Mouse (Mus musculus) liver, embryonic 13.5 days (tissue): Measurements from ENCODE around the gene Stag2. TPM values are rescaled to one million over a fixed set of nuclear protein-coding genes. Genes with fewer than 3 reads are reported as not detected.
A peak's percentile ranks its signal among the peaks of the same experiment; 100 is the strongest.

Experiments
- ATAC-seq: fragments of 200-750 bp; cut with Nextera tagmentation; 2 replicates; pipeline ENCODE4 v1.8.0; 2017; ENCODE audit warnings: low read depth, mild to moderate bottlenecking, moderate number of reproducible peaks, moderate library complexity
- DNase-seq: peaks from one replicate; pipeline ENCODE4 v3.0.0; 2022
- H3K27ac ChIP-seq: fragments of 300-500 bp; sonication (generic); 2 replicates; pipeline ENCODE4 v1.5.1; 2015; ENCODE audit warnings: moderate library complexity, mild to moderate bottlenecking, inconsistent platforms
- H3K27me3 ChIP-seq: fragments of 300-500 bp; sonication (generic); 2 replicates; pipeline ENCODE4 v1.6.1; 2015; ENCODE audit warnings: mild to moderate bottlenecking, inconsistent platforms
- H3K36me3 ChIP-seq: fragments of 300-500 bp; sonication (generic); 2 replicates; pipeline ENCODE4 v1.6.1; 2015; ENCODE audit warnings: mild to moderate bottlenecking, inconsistent platforms
- H3K4me1 ChIP-seq: fragments of 300-500 bp; sonication (generic); replicated peaks from 2 replicates; pipeline ENCODE4 v1.6.1; 2015; ENCODE audit warnings: inconsistent platforms
- H3K4me2 ChIP-seq: fragments of 300-500 bp; sonication (generic); 2 replicates; pipeline ENCODE4 v1.6.1; 2015; ENCODE audit warnings: inconsistent platforms, mild to moderate bottlenecking, moderate library complexity
- H3K4me3 ChIP-seq: fragments of 300-500 bp; sonication (generic); replicated peaks from 2 replicates; pipeline ENCODE4 v1.5.1; 2015; ENCODE audit warnings: mild to moderate bottlenecking, inconsistent platforms
- H3K9ac ChIP-seq: fragments of 300-500 bp; sonication (generic); 2 replicates; pipeline ENCODE4 v1.6.1; 2015; ENCODE audit warnings: mild to moderate bottlenecking, inconsistent platforms
- H3K9me3 ChIP-seq: fragments of 300-500 bp; sonication (generic); replicated peaks from 2 replicates; pipeline ENCODE4 v1.6.1; 2016; ENCODE audit warnings: inconsistent platforms
- WGBS: fragments of 180-500 bp; shearing (Covaris S2); methylation state at CpG from one replicate; pipeline ENCODE4 v1.1.7; 2015; ENCODE audit not compliant: insufficient replicate concordance; 5-methylcytosine and 5-hydroxymethylcytosine counted together
- polyA plus RNA-seq: library from polyadenylated mRNA; unstranded; fragments of >200 nt; fragmentation: Nextera tagmentation; extraction: Ambion mirVana; gene quantifications from 2 replicates; pipeline ENCODE4 v1.2.1, GENCODE M21; 2015

The Stag2 gene
- 28.2 and 37.9 TPM in 2 replicates for polyA plus RNA-seq

DNA sequence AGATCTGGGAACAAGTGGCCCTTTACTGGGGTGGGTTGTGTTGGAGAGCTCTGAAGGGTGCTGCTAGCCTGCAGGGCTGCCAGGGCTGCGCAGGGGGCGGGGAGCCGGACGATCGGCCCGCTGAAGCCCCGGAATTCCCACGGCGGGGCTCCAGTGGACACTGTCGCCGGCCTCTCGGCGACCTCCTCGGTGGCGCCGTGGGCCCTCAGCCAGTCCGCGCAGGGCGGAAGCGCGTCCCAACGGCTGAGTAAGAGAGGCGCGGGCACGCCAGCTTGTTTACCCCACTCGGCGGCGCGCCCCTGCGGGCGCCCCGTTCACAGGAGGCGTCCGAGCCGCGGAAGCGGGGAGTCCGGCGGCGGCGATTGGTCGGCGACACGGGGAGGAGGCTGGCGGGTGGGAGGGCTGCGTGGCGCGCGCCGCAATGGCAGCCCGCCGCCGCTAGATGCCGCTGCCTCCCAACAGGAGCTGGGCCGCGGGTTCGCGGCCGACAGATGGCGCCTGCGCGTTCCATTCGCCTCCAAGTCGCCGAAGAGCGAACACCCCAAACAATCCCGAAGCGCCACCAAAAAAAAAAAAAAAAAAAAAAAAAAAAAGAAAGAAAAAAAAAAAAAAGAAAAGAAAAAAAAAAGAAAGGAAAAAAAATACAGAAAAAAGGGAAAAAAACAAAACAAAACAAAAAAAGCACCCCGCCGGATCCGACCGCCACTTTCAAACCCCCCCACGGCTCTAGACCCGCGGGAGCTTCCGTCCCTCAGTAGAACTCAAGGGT is at the start of gene Stag2:
Gene Stag2, plus strand, starts transcription at position 530 of the 769 bp plus-strand sequence.
- peak within 1 kb of the TSS; percentile 93 for H3K9ac ChIP-seq
- peak within 1 kb of the TSS; percentile 73 for H3K4me3 ChIP-seq
- ATAC-seq (peak; percentile 85), DNase-seq (peak; percentile 80)
- peak within 1 kb of the TSS; percentile 70 for H3K4me2 ChIP-seq
- H3K27ac ChIP-seq = peak within 1 kb of the TSS; percentile 93
- WGBS = 7% methylated on average over 75 of the region's 76 CpGs
- H3K4me1 ChIP-seq = peaks cover 9% of the 10 kb centered on the region
- H3K27me3 ChIP-seq = no peaks in the 10 kb centered on the region
- no peaks in the 10 kb centered on the region for H3K36me3 ChIP-seq
- no peaks in the 10 kb centered on the region; the same call in 1 of the 2 replicates for H3K9me3 ChIP-seq

DNA sequence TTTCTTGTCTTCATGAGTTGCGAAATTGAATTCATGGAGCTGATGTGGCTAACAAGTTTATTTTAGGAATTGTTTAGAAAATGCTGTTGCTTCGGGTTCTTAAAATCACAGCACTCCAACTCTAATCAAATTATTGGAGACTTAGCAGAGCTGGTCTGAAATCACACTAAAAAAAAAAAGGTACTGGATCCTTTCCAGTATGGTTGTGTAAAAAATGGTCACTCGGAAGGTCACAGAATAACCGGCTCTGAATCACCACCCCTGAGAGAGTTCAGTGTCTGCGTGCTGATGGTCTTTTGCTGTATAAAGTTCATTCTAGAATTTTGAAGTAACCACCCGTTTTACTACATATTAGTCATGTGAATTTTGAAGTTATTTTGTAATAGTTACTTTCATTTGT is 42.0 kb upstream of the Stag2 start:
- no peak overlapping the region for H3K27ac ChIP-seq
- no peaks in the 10 kb centered on the region for H3K9me3 ChIP-seq
- H3K4me1 ChIP-seq = no peaks in the 10 kb centered on the region
- no peak for ATAC-seq
- H3K4me2 ChIP-seq = no peak overlapping the region
- no peak overlapping the region for H3K9ac ChIP-seq
- DNase-seq = no peak
- H3K27me3 ChIP-seq = no peaks in the 10 kb centered on the region
- WGBS = 86% methylated on average over 6 of the region's 6 CpGs
- peaks cover 39% of the 10 kb centered on the region for H3K36me3 ChIP-seq
- H3K4me3 ChIP-seq = no peak overlapping the region

DNA sequence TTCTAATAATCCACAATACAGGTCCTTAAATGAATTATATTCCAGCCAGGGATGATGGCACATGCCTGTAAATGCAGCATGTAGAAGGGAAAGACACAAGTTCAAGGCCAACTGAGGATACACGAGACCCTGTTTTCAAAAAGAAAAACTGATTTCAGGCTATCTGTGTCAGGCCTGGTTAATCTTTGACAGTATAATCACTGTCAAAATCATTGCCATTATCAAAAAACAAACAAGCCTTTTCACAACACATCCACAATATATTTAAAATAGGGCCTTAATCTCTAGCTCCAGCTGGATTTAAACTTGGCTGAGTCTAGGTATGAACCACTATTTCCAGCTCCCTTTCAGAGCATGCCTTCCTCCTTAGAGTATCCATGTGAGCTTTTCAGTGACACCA is 38.5 kb upstream of the Stag2 start:
- Histone ChIP-seq H3K9me3 (no peaks in the 10 kb centered on the region), H3K9ac (no peak overlapping the region), H3K4me3 (no peak overlapping the region), H3K4me2 (no peak overlapping the region), H3K27me3 (no peaks in the 10 kb centered on the region), H3K4me1 (no peaks in the 10 kb centered on the region), H3K36me3 (peaks cover 12% of the 10 kb centered on the region), H3K27ac (no peak overlapping the region)
- DNase-seq (no peak), ATAC-seq (no peak)
- 69% methylated on average over 1 of the region's 1 CpGs for WGBS

DNA sequence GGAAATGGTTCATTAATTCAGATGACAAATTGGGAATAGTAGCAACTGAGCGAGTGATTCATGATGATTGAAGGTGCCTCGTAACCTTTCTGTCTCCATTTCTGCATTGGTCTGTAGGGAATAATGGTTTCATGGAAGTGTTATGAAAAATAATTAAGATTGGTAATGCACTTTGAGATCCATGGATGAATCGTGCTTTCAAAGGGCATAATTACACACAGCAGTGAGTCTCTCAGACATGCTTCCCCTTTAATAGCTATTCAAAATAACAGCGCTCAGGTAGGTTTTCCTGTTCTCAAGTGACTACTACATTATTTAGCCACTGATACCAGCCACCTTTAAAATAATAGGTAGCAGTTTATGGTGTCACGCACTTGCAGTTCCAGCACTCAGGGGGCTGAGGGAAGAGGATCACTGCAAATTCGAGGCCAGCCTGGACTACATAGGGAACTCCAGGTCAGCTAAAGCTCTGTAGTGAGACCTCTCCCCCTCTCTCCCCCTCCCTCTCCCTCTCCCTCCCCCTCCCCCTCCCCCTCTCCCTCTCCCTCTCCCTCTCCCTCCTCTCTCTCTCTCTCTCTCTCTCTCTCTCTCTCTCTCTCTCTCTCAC is 29.6 kb upstream of the Stag2 start:
- WGBS = 71% methylated on average over 6 of the region's 6 CpGs
- H3K4me1 ChIP-seq = no peaks in the 10 kb centered on the region

DNA sequence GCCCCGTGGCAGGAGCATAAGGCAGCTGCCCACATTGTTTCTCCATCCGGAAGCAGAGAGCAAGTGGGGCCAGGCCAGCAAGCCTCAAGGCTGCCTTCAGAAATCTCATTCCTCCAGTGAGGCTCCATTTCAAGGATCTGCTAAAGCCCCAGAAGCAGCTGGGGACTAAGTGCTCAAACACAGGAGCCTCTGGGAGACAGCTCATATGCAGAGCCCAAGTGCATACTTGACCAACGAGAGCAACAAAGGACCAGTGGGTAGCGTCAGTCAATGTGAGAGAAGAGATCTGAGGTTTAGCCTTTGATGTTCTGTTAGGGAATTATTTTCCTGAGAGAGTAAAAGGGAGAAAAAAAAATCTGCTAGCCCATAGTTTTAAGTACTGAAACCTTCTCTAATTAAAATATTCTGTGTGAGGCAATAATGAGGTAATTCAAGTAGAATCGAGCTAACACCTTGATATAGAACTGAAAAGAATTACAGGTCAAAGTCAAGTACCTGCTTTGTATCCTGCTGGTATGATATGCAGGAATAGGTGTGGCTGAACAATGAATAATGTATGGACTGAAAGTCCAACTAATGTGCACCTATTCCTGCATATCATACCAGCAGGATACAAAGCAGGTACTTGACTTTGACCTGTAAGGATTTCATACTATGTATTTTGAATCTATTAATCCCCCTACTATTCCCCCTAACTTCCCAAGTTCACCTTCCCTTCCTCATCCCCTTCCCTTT is 24.0 kb upstream of the Stag2 start:
- H3K9ac ChIP-seq = no peak overlapping the region
- H3K4me3 ChIP-seq = no peak overlapping the region
- H3K4me1 ChIP-seq = no peaks in the 10 kb centered on the region
- no peak overlapping the region for H3K27ac ChIP-seq
- 63% methylated on average over 5 of the region's 5 CpGs for WGBS
- no peak overlapping the region for H3K4me2 ChIP-seq
- no peak for ATAC-seq
- no peaks in the 10 kb centered on the region for H3K36me3 ChIP-seq
- no peaks in the 10 kb centered on the region for H3K9me3 ChIP-seq
- H3K27me3 ChIP-seq = no peaks in the 10 kb centered on the region
- DNase-seq = no peak

More for the DNA sequence above, 29.6 kb upstream of the Stag2 start:
- Histone ChIP-seq H3K36me3 (no peaks in the 10 kb centered on the region), H3K9ac (no peak overlapping the region), H3K27me3 (no peaks in the 10 kb centered on the region), H3K27ac (no peak overlapping the region), H3K4me2 (no peak overlapping the region), H3K4me3 (no peak overlapping the region), H3K9me3 (no peaks in the 10 kb centered on the region)
- ATAC-seq (no peak), DNase-seq (no peak)

DNA sequence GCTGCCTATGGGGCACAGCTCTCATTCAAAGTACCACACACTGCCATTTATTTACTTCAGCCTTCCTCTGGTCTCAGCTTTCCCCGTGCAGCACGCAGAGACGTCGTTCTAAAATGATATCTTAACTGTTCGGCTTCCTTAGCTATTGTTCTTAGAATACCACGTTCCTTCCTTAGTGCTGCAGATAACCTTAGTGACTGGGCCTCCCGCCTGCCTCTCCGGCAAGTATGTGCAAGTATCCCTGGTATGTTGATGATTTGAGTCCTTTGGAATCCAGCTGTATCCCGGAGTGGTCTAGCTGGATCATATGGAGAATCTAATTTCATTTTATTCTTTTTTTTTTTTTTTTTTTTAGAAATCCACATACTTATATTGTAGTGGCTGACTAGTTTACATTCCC is 9.2 kb upstream of the Stag2 start:
- Histone ChIP-seq H3K9me3 (no peaks in the 10 kb centered on the region), H3K36me3 (no peaks in the 10 kb centered on the region), H3K27me3 (no peaks in the 10 kb centered on the region), H3K4me1 (0 out of 2 replicates have a peak, but pooled peaks cover 2% of the 10 kb centered on the region), H3K27ac (no peak overlapping the region), H3K4me2 (no peak overlapping the region), H3K9ac (no peak overlapping the region), H3K4me3 (no peak overlapping the region)
- DNase-seq = no peak
- WGBS = 31% methylated on average over 9 of the region's 9 CpGs
- no peak for ATAC-seq

DNA sequence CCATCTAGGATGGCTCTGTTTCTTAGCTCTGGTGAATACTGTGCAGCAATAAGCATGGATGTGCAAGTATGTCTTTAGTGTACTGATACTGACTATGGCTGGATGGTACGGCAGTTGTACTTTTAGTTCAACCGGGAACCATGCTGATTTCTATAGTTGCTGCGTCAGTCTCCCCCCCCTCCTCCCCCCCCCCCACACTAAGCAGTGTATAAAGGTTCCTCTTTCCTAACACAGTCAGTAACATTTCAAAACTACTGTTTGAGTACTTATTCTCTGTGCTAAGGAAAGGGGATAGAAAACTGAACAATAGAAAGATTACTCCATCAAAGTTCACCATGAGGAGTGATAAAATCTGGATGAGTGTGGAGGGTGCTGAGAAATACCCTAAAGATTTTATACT is 6.5 kb upstream of the Stag2 start:
- Histone ChIP-seq H3K4me2 (no peak overlapping the region), H3K27ac (no peak overlapping the region)

DNA sequence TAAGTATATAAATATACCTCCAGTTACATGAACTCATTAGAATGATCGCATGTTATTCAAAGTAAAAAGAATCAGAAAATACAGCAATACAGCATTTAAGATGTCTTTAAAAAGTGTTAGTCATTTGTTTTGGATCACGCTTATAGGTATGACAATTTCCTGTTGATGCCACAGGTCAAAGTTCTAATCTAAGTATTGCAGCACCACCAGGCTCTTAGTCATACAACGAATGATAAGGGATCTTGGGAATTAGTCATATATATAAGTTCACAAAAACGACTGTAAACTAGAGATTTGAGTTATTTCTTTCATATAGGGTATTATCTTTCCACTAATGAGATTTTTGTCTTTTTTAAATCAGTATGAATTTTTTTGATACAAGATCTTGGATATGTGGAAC is 5.1 kb upstream of the Stag2 start:
- DNase-seq = no peak
- Histone ChIP-seq H3K9me3 (no peaks in the 10 kb centered on the region), H3K27ac (no peak overlapping the region), H3K9ac (no peak overlapping the region), H3K4me2 (no peak overlapping the region), H3K4me1 (peaks cover 7% of the 10 kb centered on the region), H3K4me3 (no peak overlapping the region), H3K36me3 (no peaks in the 10 kb centered on the region), H3K27me3 (no peaks in the 10 kb centered on the region)
- no peak for ATAC-seq
- 43% methylated on average over 4 of the region's 4 CpGs for WGBS

More for the DNA sequence above, 6.5 kb upstream of the Stag2 start:
- 48% methylated on average over 3 of the region's 3 CpGs for WGBS
- ATAC-seq (no peak), DNase-seq (no peak)
- no peaks in the 10 kb centered on the region for H3K36me3 ChIP-seq
- H3K9me3 ChIP-seq = no peaks in the 10 kb centered on the region
- no peak overlapping the region for H3K4me3 ChIP-seq
- H3K27me3 ChIP-seq = no peaks in the 10 kb centered on the region
- H3K4me1 ChIP-seq = 0 out of 2 replicates have a peak, but pooled peaks cover 2% of the 10 kb centered on the region
- H3K9ac ChIP-seq = no peak overlapping the region

DNA sequence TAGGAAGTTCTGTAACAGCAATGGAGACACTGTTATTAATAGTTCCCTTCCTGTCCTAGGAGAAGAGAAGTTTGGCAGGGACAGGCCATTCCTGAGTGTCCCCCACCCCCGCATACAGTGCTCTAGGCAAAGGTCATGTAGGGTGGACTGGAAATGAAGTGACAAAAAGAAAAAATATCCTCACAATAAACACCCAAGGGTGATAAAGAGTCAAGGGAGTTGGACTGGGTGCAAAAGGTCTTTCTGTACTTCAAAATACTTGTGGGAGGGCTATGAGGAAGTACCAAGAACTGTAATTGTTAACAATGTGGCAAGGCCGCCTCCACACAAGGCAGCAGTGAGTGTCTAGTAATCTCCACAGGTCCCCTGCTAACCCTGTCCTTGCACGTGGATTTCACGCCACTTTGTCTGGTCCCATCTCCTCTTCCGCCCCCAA is 1.1 kb upstream of the Stag2 start:
- H3K27me3 ChIP-seq = no peaks in the 10 kb centered on the region
- DNase-seq (no peak), ATAC-seq (no peak)
- H3K4me3 ChIP-seq = peak overlapping the region; percentile 67
- 38% methylated on average over 5 of the region's 5 CpGs for WGBS
- peak overlapping the region; percentile 85 for H3K9ac ChIP-seq
- H3K4me2 ChIP-seq = peak overlapping the region; percentile 70
- H3K36me3 ChIP-seq = no peaks in the 10 kb centered on the region
- no peaks in the 10 kb centered on the region; the same call in 1 of the 2 replicates for H3K9me3 ChIP-seq
- peaks cover 7% of the 10 kb centered on the region for H3K4me1 ChIP-seq
- H3K27ac ChIP-seq = peak overlapping the region; percentile 90

DNA sequence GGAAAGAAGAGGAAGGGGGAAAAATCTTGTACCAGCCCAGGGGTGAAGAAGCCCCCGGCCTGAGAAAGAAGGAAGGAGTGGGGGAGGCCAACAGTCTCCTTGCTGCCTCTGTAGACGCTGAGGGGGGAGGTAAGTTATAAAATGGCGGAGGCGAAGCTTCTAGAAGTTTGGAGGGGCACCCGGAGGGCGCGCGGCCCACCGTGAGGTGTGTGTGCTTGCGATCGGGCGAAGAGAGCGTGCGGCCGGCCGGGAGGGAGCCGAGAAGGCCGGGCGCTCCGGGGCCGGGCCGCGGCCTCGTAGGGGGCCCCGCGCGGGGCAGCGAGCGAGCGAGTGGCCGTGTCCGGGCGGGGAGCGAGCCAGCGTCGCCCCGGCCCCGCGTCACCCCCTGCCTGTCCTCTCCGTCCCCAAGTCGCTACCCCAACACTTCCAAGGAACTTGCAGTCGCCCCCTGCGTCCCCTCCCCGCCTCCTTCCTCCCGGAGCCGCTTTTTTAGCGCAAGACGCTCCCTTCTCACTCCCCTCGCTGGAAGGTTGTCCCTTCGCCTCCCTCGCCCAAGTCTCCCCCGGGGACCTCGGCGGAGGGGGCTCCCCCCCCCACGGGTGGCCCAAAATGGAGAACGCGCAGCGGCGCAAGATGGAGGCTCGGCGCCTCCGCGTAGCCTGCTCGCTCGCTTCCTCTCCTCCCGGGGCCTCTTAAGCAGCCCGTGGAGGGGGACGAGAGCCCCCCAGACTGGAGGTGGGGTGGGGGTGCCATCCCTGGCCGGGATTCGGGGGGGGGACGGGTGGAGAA is 634 bp downstream of the Stag2 start:
- no peaks in the 10 kb centered on the region; the same call in 1 of the 2 replicates for H3K9me3 ChIP-seq
- peak; percentile 24 for DNase-seq
- H3K4me3 ChIP-seq = peak overlapping the region; percentile 73
- H3K27ac ChIP-seq = peak overlapping the region; percentile 93
- no peaks in the 10 kb centered on the region for H3K27me3 ChIP-seq
- 17% methylated on average over 59 of the region's 71 CpGs for WGBS
- peak; percentile 15 for ATAC-seq
- H3K4me2 ChIP-seq = peak overlapping the region; percentile 69
- no peaks in the 10 kb centered on the region for H3K36me3 ChIP-seq
- H3K4me1 ChIP-seq = peaks cover 9% of the 10 kb centered on the region
- peak overlapping the region; percentile 93 for H3K9ac ChIP-seq
